Mouse (Mus musculus): ENCODE measurements at regions not wholly inside any gene's neighbourhood (a gene's known extent, or its start where the extent isn't known, plus 50 kb on each side); places are given as distances from the start of the nearest gene placed in this dataset.
"Not testable (repeated sequence)": the region's sequence is repeated elsewhere in the genome, so short reads cannot be mapped to it uniquely, and the experiment has no call there.

DNA sequence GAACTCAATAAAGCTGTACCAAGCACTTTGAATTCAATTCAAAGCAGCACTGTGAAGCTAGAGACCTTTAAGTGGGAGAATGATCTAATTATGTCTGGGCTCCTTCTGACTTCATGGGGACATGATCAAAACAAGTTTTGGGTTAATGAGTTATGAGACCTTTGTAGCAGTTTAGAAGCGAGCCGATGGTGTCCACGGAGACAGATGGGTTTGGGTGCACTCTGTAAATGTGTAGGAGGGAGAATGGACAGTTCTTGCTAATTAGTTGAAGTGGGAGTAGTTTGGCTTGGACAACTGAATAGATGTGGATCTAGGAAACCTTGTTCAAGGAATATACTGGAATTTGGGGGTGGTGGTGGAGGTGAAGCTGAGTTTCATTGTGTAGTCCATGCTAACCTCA is 186.3 kb upstream of the Cldn34b3 start:
- intact Hi-C loops (cut with DNase I): no loop called here

GRCm38 (mm10) chrX:76082670-76083069 is 181.4 kb upstream of the Cldn34b3 start:
- no peak for DNase-seq
- intact Hi-C loops (cut with DNase I): no loop called here

More for the DNA sequence above, 186.3 kb upstream of the Cldn34b3 start:
- DNase-seq: no peak

DNA sequence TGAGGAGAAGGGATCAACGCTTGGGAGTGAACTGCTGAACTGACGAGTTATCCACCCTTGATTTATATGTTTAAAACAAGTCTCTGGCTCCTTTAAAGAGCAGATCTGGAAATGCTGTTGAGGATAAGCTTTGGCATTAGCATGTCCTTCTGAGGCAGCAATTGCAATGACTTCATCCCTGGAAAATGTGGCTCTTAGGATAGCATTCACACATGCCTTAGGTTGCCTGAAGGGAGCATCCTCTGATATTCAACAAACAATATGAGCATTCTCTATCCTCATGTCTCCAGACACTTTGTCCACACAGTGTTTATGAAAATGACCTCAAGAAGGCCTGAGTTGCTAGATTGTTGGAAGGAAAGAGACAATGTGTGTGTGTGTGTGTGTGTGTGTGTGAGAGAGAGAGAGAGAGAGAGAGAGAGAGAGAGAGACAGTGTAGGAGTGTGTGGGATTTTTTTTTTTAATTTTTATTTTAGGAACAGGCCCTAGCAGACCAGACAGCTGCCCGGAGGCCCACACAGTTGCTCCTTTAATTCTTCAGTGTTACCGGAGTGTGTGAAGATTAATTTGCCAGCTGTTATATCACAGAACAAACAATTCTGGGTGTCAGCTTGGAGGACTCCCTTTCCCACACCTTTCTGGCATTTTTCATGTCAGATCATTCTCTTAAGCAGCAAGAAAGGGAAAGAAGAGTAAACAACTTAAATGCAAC is 153.2 kb upstream of the Cldn34b3 start:
- intact Hi-C loops (cut with DNase I): loop anchor here (10.0 kb wide), 1 partner anchor 236 kb away; the partner anchor contains the start of gene Pls3
- DNase-seq: no peak

- intact Hi-C loops (cut with DNase I): loop anchor here (10.0 kb wide), 1 partner anchor 241 kb away; the partner anchor contains the start of gene Pls3
These were observed 148.0 kb upstream of the Cldn34b3 start for GRCm38 (mm10) chrX:76116086-76116485.

GRCm38 (mm10) chrX:76116562-76116961 is 147.5 kb upstream of the Cldn34b3 start:
- no peak for DNase-seq
- intact Hi-C loops (cut with DNase I): loop anchor here (10.0 kb wide), 1 partner anchor 242 kb away; the partner anchor contains the start of gene Pls3

More at GRCm38 (mm10) chrX:76116086-76116485, 148.0 kb upstream of the Cldn34b3 start:
- DNase-seq: no peak

DNA sequence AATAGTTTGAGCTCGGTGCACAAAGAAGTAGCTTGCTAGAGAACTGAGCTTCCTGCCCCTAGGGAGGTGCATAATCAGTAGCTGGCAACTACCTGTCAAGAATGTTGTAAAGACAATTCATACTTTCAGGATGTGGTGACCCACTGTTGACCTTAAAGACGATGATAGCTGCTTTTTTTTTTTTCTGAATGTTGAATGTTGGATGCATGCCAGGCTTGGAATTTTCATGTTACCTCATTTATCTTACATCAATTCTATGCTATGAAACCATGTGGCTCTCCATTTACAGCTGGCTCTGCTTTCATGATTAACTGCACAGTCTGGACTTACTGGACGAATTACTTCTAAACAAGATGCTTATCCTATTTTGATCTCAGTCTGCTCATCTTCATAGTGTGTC is 143.2 kb upstream of the Cldn34b3 start:
- no peak for DNase-seq
- intact Hi-C loops (cut with DNase I): loop anchor here (5.0 to 10.0 kb wide), 2 partner anchors 109 to 306 kb away; no protein-coding TSS in a partner anchor

DNA sequence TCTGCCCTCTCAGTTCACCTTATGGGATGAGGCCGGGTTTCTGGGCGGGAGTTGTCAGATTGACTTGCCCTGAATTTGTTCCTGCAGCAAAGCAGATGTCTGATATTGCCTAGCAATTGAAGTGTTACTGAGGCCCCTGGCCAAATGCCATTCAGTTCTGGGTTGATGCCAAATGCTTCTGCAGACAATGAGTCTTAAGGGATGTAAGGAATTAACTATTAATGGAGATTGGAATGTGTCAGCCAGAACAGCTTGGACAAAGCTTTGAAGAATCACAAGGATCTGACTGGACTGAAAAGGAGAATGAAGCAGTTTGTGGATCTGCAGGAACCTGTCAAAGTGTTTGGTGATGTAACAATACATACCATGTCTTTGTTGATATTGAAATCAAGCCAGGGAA is 140.7 kb upstream of the Cldn34b3 start:
- intact Hi-C loops (cut with DNase I): loop anchor here (5.0 to 10.0 kb wide), 2 partner anchors 111 to 309 kb away; no protein-coding TSS in a partner anchor
- peak in 1 of 2 experiments; percentile 53 for DNase-seq

GRCm38 (mm10) chrX:76137729-76138128 is 126.4 kb upstream of the Cldn34b3 start:
- no peak for DNase-seq

DNA sequence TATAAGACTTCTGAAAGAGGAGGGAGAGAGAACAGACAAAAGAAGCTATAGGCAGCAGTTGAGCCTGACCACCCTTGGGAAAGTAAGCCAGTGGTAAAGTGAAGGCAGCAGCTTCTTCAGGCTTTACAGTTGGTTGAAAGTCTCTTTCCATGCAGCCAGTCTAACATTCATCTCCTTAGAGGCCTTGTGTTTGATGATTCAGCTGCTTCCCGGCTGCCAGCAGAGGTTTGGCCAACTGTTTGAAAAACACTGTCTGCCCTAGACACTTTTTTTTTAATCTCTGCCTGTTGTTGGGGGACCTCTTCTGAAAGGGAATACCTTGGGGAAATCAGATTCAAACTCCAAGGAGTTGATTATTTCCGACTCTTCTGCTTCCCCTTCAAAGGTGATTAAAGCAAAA is 123.1 kb upstream of the Cldn34b3 start:
- DNase-seq: no peak
- intact Hi-C loops (cut with DNase I): no loop called here

More at GRCm38 (mm10) chrX:76137729-76138128, 126.4 kb upstream of the Cldn34b3 start:
- intact Hi-C loops (cut with DNase I): no loop called here

GRCm38 (mm10) chrX:76174806-76175205 is 89.3 kb upstream of the Cldn34b3 start:
- DNase-seq; intact Hi-C loops (cut with DNase I): not testable (repeated sequence)

GRCm38 (mm10) chrX:76181446-76182148 is 82.5 kb upstream of the Cldn34b3 start:
- intact Hi-C loops (cut with DNase I): no loop called here
- peak in 1 of 2 experiments; percentile 3 for DNase-seq

DNA sequence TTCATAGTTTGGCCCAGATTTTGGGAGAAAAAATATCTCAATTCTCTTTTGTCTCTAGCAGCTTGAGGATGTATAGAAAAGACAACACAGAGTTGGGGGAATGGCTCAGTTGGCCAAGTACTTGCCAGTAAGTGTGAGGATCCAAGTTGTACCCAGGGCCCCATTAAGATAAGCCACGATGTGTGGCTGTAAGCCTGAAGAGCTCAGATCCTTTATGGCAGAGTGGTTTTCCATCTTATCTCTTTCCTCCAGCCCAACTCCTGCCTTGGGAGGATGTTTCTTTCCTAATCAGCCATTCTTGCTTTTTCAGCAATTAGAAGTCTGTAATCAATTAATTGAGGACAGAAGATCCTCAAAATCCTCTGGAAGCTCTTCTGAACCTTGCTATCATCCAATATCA is 63.5 kb upstream of the Cldn34b3 start:
- intact Hi-C loops (cut with DNase I): loop anchor here (1.0 to 5.0 kb wide), 4 partner anchors 73 to 528 kb away; partner anchors contain the start of gene Pls3
- DNase-seq: no peak

GRCm38 (mm10) chrX:76201366-76201765 is 62.7 kb upstream of the Cldn34b3 start:
- DNase-seq: peak; percentile 30 to 50
- intact Hi-C loops (cut with DNase I): loop anchor here (1.0 to 5.0 kb wide), 4 partner anchors 74 to 529 kb away; partner anchors contain the start of gene Pls3

Data from heart, postnatal 36 days (tissue).